Mouse (Mus musculus) ES-E14 (cell line): ENCODE data around the gene Tor2a.

ENCODE experiments used
- CHD2 ChIP-seq: IDR thresholded peaks from 2 replicates; pipeline ENCODE4 v1.6.1; 2014; ENCODE audit warnings: mild to moderate bottlenecking, low read depth, low read length, inconsistent platforms
- HCFC1 ChIP-seq: IDR thresholded peaks from 2 replicates; pipeline ENCODE4 v1.6.1; 2012; ENCODE audit warnings: low read length, inconsistent platforms, borderline replicate concordance; ENCODE audit not compliant: insufficient read depth
- MAFK ChIP-seq: IDR thresholded peaks from 2 replicates; pipeline ENCODE4 v1.6.1; 2014; ENCODE audit warnings: mild to moderate bottlenecking, low read depth, low read length, inconsistent platforms; ENCODE audit not compliant: insufficient read depth
- ZC3H11A ChIP-seq: IDR thresholded peaks from 2 replicates; pipeline ENCODE4 v1.6.1; 2012; ENCODE audit warnings: low read depth, mild to moderate bottlenecking, inconsistent platforms, low read length, borderline replicate concordance
- ZNF384 ChIP-seq: IDR thresholded peaks from 2 replicates; pipeline ENCODE4 v1.6.1; 2012; ENCODE audit warnings: low read depth, low read length, inconsistent platforms

DNA sequence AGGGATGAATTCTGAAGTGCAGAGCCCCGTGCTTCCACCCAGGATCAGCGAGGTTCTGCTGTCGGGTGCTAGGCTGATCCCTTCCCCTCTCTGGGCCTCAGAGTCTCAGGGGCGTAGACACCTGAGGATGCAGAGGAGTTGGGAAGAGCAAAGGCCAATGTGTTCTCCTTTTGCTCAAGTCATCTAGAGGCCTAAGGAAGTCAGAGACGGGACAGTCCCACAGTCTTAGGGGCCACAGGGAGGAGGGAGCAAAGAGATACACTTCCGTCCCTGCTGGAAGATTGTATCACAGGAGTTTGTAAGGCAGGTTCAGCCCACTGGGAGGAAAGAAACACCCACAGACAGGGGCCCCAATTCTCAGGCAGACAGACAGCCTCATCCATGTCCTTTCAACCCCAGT lies 35.0 kb upstream of the Tor2a start:
- no peak for TF ChIP-seq ZNF384
- no peak for TF ChIP-seq HCFC1
- TF ChIP-seq MAFK = no peak
- TF ChIP-seq ZC3H11A = no peak
- TF ChIP-seq CHD2 = no peak
